Mouse (Mus musculus) CD4-positive, CD25-positive, alpha-beta regulatory T cell, adult 4 months (primary cell): ENCODE measurements around the gene Thap3. TPM values are rescaled to one million over a fixed set of nuclear protein-coding genes. Genes with fewer than 3 reads are reported as not detected.
"Not testable (repeated sequence)": the region's sequence is repeated elsewhere in the genome, so short reads cannot be mapped to it uniquely, and the experiment has no call there.

Experiments used
- ATAC-seq: one replicate; pipeline ENCODE4 v1.8.0; 2017
- polyA plus RNA-seq, 2 experiments: library from polyadenylated mRNA; unstranded; fragments of 100-300 nt; shearing (Covaris generic); gene quantifications; one replicate each; pipeline ENCODE4 v1.2.1; 2017

The Thap3 gene
- 100 to 1,000 TPM; 126 to 167 TPM for polyA plus RNA-seq

GRCm38 (mm10) chr4:151988342-151989109, at the start of gene Thap3:
Gene Thap3, minus strand, starts transcription at chr4:151988997.
- peak; percentile 71 for ATAC-seq

GRCm38 (mm10) chr4:152038225-152038984, 49.6 kb upstream of the Thap3 start, which contains the start of gene Tas1r1:
Gene Tas1r1, minus strand, starts transcription at chr4:152038568.
- ATAC-seq: peak; percentile 12

GRCm38 (mm10) chr4:152036464-152036863, 47.7 kb upstream of the Thap3 start:
- ATAC-seq: not testable (repeated sequence)

DNA sequence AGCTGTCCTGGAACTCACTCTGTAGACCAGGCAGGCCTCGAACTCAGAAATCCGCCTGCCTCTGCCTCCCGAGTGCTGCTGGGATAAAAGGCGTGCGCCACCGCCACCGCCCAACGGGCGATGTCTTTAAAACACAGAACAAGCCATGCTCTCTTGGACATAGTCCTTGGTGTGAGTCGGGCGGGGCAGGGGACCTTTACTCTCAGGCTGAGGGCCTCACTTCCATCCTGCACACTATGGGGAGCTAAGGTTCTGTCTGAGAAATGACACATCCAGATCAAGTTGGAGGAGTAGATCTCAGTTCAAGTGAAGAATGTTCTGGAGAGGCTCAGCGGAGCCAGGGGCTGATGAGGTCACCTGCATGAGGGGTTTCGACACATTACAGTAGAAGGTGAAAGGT, 44.1 kb upstream of the Thap3 start:
- no peak for ATAC-seq

GRCm38 (mm10) chr4:152029997-152030396, 41.2 kb upstream of the Thap3 start:
- no peak for ATAC-seq

- ATAC-seq: no peak
Measured at GRCm38 (mm10) chr4:152029087-152029486, 40.3 kb upstream of the Thap3 start.

GRCm38 (mm10) chr4:152028456-152028855, 39.7 kb upstream of the Thap3 start:
- no peak for ATAC-seq

- peak; percentile 99 for ATAC-seq
Measured at GRCm38 (mm10) chr4:152027524-152027923, 38.7 kb upstream of the Thap3 start, which contains the start of gene Zbtb48. Gene Zbtb48, minus strand, starts transcription at chr4:152027671.

GRCm38 (mm10) chr4:152026751-152027508, 38.1 kb upstream of the Thap3 start:
- no peak for ATAC-seq

- ATAC-seq: no peak
Measured at GRCm38 (mm10) chr4:152024525-152024924, 35.7 kb upstream of the Thap3 start.

DNA sequence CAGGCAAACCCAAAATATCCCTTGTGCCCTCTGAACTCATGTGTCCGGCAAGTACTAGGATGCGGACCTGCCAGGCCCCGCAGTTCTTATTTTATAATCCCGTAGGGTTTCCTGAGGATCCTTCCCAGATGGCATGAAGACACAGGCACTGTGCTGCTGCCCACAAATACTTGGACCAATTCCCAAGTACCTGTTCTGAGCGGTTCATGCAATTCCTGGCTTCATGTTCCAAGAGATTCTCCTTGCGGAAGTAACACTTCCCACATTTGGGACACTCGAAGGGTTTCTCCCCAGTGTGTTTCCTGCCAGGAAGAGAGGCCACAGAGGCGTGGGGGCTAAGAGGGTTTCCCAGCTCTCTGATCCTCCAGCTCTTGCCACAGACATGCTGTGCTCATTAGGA, 33.7 kb upstream of the Thap3 start:
- ATAC-seq: no peak

- ATAC-seq: no peak
Measured at GRCm38 (mm10) chr4:152021568-152022097, 32.8 kb upstream of the Thap3 start.

DNA sequence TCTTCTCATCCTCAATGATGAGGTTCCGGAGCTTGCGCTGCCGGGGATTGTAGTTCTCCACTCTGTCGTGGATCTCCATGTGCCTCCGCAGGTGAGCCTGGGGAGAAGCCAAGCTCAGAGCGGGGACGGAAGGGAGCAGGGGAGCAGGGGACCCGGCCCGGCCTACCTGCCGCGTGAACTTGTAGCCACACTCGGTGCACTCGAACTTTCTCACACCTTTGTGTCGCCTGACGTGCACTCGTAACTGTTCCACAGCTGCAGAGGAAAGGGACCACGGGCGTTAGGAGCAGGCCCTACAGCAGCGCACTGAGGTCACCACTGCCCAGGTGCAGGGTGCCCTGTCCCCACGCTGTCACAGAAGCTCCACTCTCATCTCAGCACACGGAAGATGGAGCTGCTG, 31.2 kb upstream of the Thap3 start:
- ATAC-seq: no peak

DNA sequence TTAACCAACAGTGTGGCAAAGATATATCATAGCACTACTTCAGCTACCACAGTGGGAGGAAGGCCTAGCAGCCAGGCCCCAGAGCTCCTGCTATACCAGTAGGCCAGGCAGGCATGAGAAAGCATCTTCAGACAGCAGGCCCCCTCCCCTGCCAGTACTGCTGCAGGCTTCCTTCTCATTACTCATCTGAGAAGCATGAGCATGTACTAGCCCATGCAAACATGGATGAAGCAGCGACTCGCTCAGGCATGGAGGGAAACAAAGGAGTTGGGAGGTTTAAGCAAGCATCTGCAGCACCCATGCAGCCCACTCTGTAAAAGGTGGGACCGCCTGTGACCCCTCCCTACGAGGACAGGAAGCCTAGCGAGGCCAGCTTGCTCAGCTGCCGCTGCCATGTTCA, 30.3 kb upstream of the Thap3 start:
- ATAC-seq: no peak

DNA sequence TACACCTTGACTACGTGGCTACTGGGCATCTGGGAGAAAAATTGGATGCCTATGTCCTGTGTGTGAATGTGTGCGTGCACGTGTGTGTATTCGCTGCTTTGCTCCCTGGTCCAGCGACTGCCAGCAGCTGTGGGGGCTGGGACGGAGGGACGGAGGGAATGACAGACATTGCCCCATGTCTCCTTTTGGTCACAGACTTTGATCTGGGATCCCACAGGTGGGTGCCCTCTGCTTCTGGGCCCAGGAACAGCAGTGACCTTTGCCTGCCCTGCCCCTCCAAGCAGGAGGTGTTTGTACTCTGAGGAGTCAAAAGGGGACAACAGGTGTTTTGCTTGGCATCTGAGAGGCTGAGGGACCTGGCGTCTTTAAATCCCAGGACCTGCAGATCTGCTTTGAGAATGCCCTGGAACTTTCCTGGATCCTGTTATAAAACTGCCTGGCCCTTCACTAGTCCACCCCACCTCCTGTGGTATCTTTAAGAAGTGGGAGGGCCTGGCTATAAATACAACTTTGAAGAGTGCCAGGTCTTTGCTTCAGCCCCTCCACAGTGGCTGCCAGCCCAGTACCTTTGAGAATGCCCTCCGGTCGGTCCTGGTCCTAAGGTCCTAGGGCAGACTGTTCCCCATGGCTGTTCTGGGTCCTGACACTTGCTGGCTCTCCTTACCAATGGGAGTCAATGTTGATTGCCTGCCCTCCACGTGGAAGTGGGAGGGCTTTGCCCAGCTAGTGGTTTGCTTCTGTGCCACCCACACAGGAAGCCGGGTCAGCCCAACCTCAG, 24.4 kb upstream of the Thap3 start:
- ATAC-seq: no peak

DNA sequence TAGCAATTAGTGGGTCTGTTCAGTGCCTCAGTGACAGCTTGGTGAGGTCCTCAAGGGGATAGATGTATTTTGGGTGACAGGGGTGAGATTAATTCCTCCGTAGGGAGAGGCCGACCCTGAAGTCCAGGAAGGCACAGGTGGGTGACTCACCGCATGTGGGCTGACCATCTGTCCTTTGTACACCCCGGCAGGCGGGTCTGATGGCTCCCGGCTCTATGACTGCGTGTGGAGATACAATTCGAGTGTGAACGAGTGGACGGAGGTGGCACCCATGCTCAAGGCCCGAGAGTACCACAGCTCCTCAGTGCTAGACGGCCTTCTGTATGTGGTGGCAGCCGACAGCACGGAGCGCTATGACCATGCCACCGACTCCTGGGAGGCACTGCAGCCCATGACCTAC, 23.3 kb upstream of the Thap3 start:
- no peak for ATAC-seq

DNA sequence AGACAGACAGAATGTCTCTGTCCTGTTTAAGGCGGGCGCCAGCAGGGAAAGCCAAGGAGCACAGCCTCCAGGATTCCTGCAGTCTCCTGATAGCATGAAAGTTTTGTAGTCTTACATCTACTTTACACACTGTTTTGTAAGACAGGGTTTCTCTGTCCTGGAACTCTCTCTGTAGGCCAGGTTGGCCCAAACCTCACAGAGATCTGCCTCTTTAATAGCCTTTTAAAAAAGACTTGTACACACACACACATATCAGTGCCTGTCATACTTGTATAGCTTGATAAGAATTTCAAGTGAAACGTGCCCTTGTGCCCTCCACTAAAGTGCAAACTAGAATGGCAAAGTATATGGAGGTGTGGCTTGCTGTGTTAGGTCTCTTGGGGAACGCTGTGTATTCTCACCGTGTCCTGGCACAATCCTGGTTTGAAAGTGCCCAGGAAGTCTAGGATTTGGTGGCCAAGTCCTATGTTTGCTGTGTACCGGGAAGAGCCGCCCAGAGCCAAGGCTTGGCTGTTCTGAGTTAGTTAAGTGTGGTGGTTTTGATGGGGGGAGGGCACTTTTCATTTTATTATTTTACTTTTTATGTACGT, 22.5 kb upstream of the Thap3 start:
- no peak for ATAC-seq

DNA sequence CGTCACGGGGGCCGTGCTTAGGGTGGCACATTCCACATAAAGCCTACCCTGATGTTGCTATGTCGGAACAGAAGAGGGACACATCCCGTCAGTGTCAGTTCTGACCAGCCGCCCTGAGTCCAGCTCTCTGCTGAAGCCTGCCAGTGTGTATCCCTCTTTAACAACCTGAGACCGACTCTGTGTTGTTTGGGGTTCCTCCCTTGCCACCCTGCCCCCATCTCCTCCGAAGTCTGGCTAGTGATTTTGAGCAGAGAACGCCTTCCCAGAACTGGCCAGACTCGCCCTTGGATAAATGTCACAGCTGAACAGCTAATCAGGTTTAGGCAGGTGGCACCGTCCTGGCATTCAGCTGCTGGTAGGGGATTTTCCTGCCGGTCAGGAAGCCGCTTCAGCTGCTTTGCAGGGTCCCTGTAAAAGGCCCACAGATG, 21.9 kb upstream of the Thap3 start:
- ATAC-seq: no peak

DNA sequence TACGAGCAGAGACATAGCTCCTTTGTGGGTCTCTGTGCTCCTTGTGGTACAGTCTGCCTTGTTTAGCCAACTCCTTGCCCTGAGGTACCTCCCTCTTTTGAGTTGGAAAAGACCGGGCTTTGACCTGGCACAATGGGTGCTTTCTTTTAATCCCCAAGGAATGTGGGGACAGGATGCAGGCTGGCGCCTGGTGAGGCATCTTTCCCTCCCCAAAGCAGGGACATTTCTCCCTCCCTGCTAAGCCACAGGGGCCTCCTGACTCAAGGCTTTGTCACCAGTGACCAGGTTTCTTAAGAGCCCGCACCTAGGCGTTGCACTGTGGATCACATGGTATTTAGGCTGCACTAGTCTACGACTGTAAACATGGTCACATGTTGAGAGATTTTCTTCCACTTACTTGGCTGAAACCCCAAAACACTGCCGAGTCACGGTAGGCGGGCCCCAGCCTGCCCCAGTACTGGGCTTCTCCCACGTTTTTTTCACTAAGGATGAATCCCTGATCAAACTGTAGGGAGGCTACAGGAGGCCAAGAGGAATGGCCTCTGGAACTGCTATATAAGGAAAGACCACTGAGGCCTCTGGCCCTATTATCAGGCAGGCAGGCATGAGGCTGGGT, 21.4 kb upstream of the Thap3 start:
- ATAC-seq: no peak

- peak; percentile 60 for ATAC-seq
Measured at GRCm38 (mm10) chr4:152009076-152010051, 20.6 kb upstream of the Thap3 start.
